ENCODE assay signal across 8 mouse cellular contexts in genomic region chr4:122885768-122886578, GRCm38 (mm10). TPM values are rescaled to one million over a fixed set of nuclear protein-coding genes. Genes with fewer than 3 reads are reported as not detected.
DNase-seq lines count a peak whose midpoint lies in the region; ATAC-seq lines count a peak whose summit lies in the region.

Gene Cap1, minus strand, starts transcription at chr4:122886056.

- H3K27ac ChIP-seq in brown adipose tissue, adult 24 weeks (replicated peaks; ENCODE audit: low read depth, low read length) = peak within 1 kb of the TSS; percentile 100
- peak within 1 kb of the TSS; percentile 100 for H3K27ac ChIP-seq in heart, embryonic 13.5 days (replicated peaks)
- H3K27ac ChIP-seq in liver, embryonic 12.5 days = peak within 1 kb of the TSS; percentile 98
- H3K27ac ChIP-seq in stomach, embryonic 15.5 days = peak within 1 kb of the TSS; percentile 100

- no peaks in the 10 kb centered on the region for H3K27me3 ChIP-seq in heart, embryonic 13.5 days (replicated peaks)
- no peaks in the 10 kb centered on the region for H3K27me3 ChIP-seq in liver, embryonic 12.5 days (replicated peaks)
- no peaks in the 10 kb centered on the region for H3K27me3 ChIP-seq in stomach, embryonic 15.5 days (replicated peaks)

- peak within 1 kb of the TSS; percentile 94 for H3K9ac ChIP-seq in heart, embryonic 13.5 days
- peak within 1 kb of the TSS; percentile 91 for H3K9ac ChIP-seq in liver, embryonic 12.5 days
- peak within 1 kb of the TSS; percentile 86 for H3K9ac ChIP-seq in stomach, embryonic 15.5 days

- DNase-seq in CD4-positive, CD25-positive, alpha-beta regulatory T cell, adult 2 months (ENCODE audit: low read depth, low spot score) = peak; percentile 95
- DNase-seq in fat pad, adult 2 months (ENCODE audit: extremely low read depth, low read depth, low spot score) = peak; percentile 83
- DNase-seq in kidney, postnatal 10 days = peak; percentile 98
- peak; percentile 96 to 98 for DNase-seq in natural killer cell, adult 2 months (ENCODE audit: low spot score in 2 of 2)

- peak within 1 kb of the TSS; percentile 83 for H3K4me3 ChIP-seq in brown adipose tissue, adult 24 weeks (ENCODE audit: insufficient read depth, low read depth, low read length)
- H3K4me3 ChIP-seq in heart, embryonic 13.5 days = peak within 1 kb of the TSS; percentile 92
- peak within 1 kb of the TSS; percentile 90 for H3K4me3 ChIP-seq in liver, embryonic 12.5 days
- H3K4me3 ChIP-seq in stomach, embryonic 15.5 days (replicated peaks) = peak within 1 kb of the TSS; percentile 83

- H3K4me1 ChIP-seq in brown adipose tissue, adult 24 weeks (ENCODE audit: control insufficient read depth, insufficient read depth, insufficient read length, low read length) = peaks cover 16% of the 10 kb centered on the region; the same call in 1 of the 2 replicates
- peaks cover 46% of the 10 kb centered on the region for H3K4me1 ChIP-seq in heart, embryonic 13.5 days
- H3K4me1 ChIP-seq in liver, embryonic 12.5 days = peaks cover 63% of the 10 kb centered on the region
- peaks cover 19% of the 10 kb centered on the region for H3K4me1 ChIP-seq in stomach, embryonic 15.5 days

- peak; percentile 94 for ATAC-seq in heart, embryonic 13.5 days (ENCODE audit: extremely low read depth, insufficient number of reproducible peaks, low FRiP score, low TSS enrichment)
- peak; percentile 93 for ATAC-seq in liver, embryonic 12.5 days
- ATAC-seq in stomach, embryonic 15.5 days (ENCODE audit: insufficient read depth, low FRiP score, low read depth) = peak; percentile 95

- WGBS in heart, embryonic 13.5 days = 2% methylated on average over 49 of the region's 49 CpGs
- WGBS in liver, embryonic 12.5 days (ENCODE audit: insufficient replicate concordance) = under 1% methylated on average over 49 of the region's 49 CpGs
- WGBS in stomach, embryonic 15.5 days = under 1% methylated on average over 49 of the region's 49 CpGs

- H3K9me3 ChIP-seq in heart, embryonic 13.5 days = no peaks in the 10 kb centered on the region
- no peaks in the 10 kb centered on the region for H3K9me3 ChIP-seq in liver, embryonic 12.5 days (replicated peaks)
- H3K9me3 ChIP-seq in stomach, embryonic 15.5 days = no peaks in the 10 kb centered on the region

- peak within 1 kb of the TSS; percentile 75 for H3K4me2 ChIP-seq in heart, embryonic 13.5 days
- peak within 1 kb of the TSS; percentile 89 for H3K4me2 ChIP-seq in liver, embryonic 12.5 days
- peak within 1 kb of the TSS; percentile 78 for H3K4me2 ChIP-seq in stomach, embryonic 15.5 days

- H3K36me3 ChIP-seq in heart, embryonic 13.5 days = no peaks in the 10 kb centered on the region
- H3K36me3 ChIP-seq in liver, embryonic 12.5 days = peaks cover 8% of the 10 kb centered on the region; the same call in 1 of the 2 replicates
- H3K36me3 ChIP-seq in stomach, embryonic 15.5 days = no peaks in the 10 kb centered on the region

RNA-seq across cellular contexts. Expression of gene Cap1, which starts in this region (rescaled TPM):
- polyA plus RNA-seq in brown adipose tissue, adult 24 weeks (2012; ENCODE audit: insufficient read depth, insufficient read length, missing spikeins) = 53.9 and 54.1 TPM in 2 replicates
- polyA plus RNA-seq in heart, embryonic 13.5 days (2015; fragmentation: Nextera tagmentation; extraction: Ambion mirVana) = 49.7 and 50.8 TPM in 2 replicates
- polyA plus RNA-seq in liver, embryonic 12.5 days (2016; fragmentation: Nextera tagmentation; extraction: Ambion mirVana) = 30.3 and 31.6 TPM in 2 replicates
- polyA plus RNA-seq in stomach, embryonic 15.5 days (2015; fragmentation: Nextera tagmentation; extraction: Ambion mirVana) = 71.0 and 74.8 TPM in 2 replicates

Comparison
In these comparisons a context has a peak if more than half of its experiments do, and no peak if none do; other contexts are left out.
1. Peak in every context shown above with its lines: DNase-seq, ATAC-seq, H3K4me3 ChIP-seq and H3K27ac ChIP-seq.